Mouse (Mus musculus) heart, embryonic 10.5 days (tissue): ENCODE measurements around the gene Birc3. TPM values are rescaled to one million over a fixed set of nuclear protein-coding genes. Genes with fewer than 3 reads are reported as not detected.
"Not testable (repeated sequence)": the region's sequence is repeated elsewhere in the genome, so short reads cannot be mapped to it uniquely, and the experiment has no call there.

Experiments
- DNase-seq: peaks from one replicate; pipeline ENCODE4 v3.0.0-alpha.2; 2017; ENCODE audit warnings: low spot score
- H3K27ac ChIP-seq: fragments of 300-500 bp; sonication (generic); 2 replicates; pipeline ENCODE4 v1.5.1; 2016; ENCODE audit warnings: mild to moderate bottlenecking
- H3K27me3 ChIP-seq: fragments of 300-500 bp; sonication (generic); 2 replicates; pipeline ENCODE4 v1.6.1; 2016; ENCODE audit warnings: mild to moderate bottlenecking; ENCODE audit not compliant: poor library complexity, insufficient read depth, severe bottlenecking
- H3K36me3 ChIP-seq: fragments of 300-500 bp; sonication (generic); 2 replicates; pipeline ENCODE4 v1.6.1; 2016; ENCODE audit warnings: mild to moderate bottlenecking, moderate library complexity
- H3K4me1 ChIP-seq: fragments of 300-500 bp; sonication (generic); 2 replicates; pipeline ENCODE4 v1.6.1; 2016; ENCODE audit warnings: mild to moderate bottlenecking
- H3K4me3 ChIP-seq: fragments of 300-500 bp; sonication (generic); 2 replicates; pipeline ENCODE4 v1.5.1; 2016; ENCODE audit warnings: mild to moderate bottlenecking, moderate library complexity
- H3K9me3 ChIP-seq: fragments of 300-500 bp; sonication (generic); 2 replicates; pipeline ENCODE4 v1.6.1; 2016; ENCODE audit warnings: mild to moderate bottlenecking, moderate library complexity
- WGBS: fragments of 180-500 bp; shearing (Covaris S2); methylation state at CpG from one replicate; pipeline ENCODE4 v1.1.7; 2016; 5-methylcytosine and 5-hydroxymethylcytosine counted together
- polyA plus RNA-seq: library from polyadenylated mRNA; unstranded; fragments of >200 nt; fragmentation: Nextera tagmentation; extraction: Ambion mirVana; gene quantifications from 2 replicates; pipeline ENCODE4 v1.2.1, GENCODE M21; 2016

The Birc3 gene
- polyA plus RNA-seq: 4.9 and 5.2 TPM in 2 replicates

GRCm38 (mm10) chr9:7872775-7873439, at the start of gene Birc3:
Gene Birc3 (minus strand): TSS chr9:7873186.
- Histone ChIP-seq H3K27ac (peak within 1 kb of the TSS; percentile 94), H3K27me3 (no peaks in the 10 kb centered on the region), H3K36me3 (no peaks in the 10 kb centered on the region), H3K4me3 (peak within 1 kb of the TSS; percentile 76), H3K9me3 (no peaks in the 10 kb centered on the region), H3K4me1 (no peaks in the 10 kb centered on the region)
- WGBS: 7% methylated on average over 26 of the region's 26 CpGs
- DNase-seq: peak; percentile 89

- Histone ChIP-seq H3K4me3 (peak overlapping the region; percentile 47), H3K4me1 (0 out of 2 replicates have a peak, but pooled peaks cover 8% of the 10 kb centered on the region), H3K36me3 (no peaks in the 10 kb centered on the region), H3K27me3 (no peaks in the 10 kb centered on the region), H3K9me3 (no peaks in the 10 kb centered on the region), H3K27ac (peak overlapping the region; percentile 81; the same call in 1 of the 2 replicates)
- 49% methylated on average over 8 of the region's 8 CpGs for WGBS
- DNase-seq: no peak
Observed at GRCm38 (mm10) chr9:7914925-7915324, 41.9 kb upstream of the Birc3 start.

GRCm38 (mm10) chr9:7914487-7914886, 41.5 kb upstream of the Birc3 start:
- 3% methylated on average over 11 of the region's 11 CpGs for WGBS
- Histone ChIP-seq H3K4me1 (0 out of 2 replicates have a peak, but pooled peaks cover 8% of the 10 kb centered on the region), H3K36me3 (no peaks in the 10 kb centered on the region), H3K4me3 (peak overlapping the region; percentile 47), H3K27ac (peak overlapping the region; percentile 81), H3K27me3 (no peaks in the 10 kb centered on the region), H3K9me3 (no peaks in the 10 kb centered on the region)
- DNase-seq: peak; percentile 94

- Histone ChIP-seq H3K4me1 (0 out of 2 replicates have a peak, but pooled peaks cover 8% of the 10 kb centered on the region), H3K27ac (peak overlapping the region; percentile 81), H3K9me3 (no peaks in the 10 kb centered on the region), H3K4me3 (peak overlapping the region; percentile 47), H3K27me3 (no peaks in the 10 kb centered on the region), H3K36me3 (no peaks in the 10 kb centered on the region)
- DNase-seq: no peak
- WGBS: 50% methylated on average over 19 of the region's 19 CpGs
Observed at GRCm38 (mm10) chr9:7913953-7914352, 41.0 kb upstream of the Birc3 start.

- no peak for DNase-seq
- Histone ChIP-seq H3K9me3 (no peaks in the 10 kb centered on the region), H3K36me3 (no peaks in the 10 kb centered on the region), H3K27ac (no peak overlapping the region), H3K4me3 (no peak overlapping the region), H3K27me3 (no peaks in the 10 kb centered on the region), H3K4me1 (peaks cover 6% of the 10 kb centered on the region)
- 76% methylated on average over 2 of the region's 2 CpGs for WGBS
Observed at GRCm38 (mm10) chr9:7907351-7907985, 34.5 kb upstream of the Birc3 start.

GRCm38 (mm10) chr9:7906564-7906963, 33.6 kb upstream of the Birc3 start:
- Histone ChIP-seq H3K27ac (no peak overlapping the region), H3K4me3 (no peak overlapping the region), H3K36me3 (no peaks in the 10 kb centered on the region), H3K4me1 (peaks cover 6% of the 10 kb centered on the region), H3K27me3 (no peaks in the 10 kb centered on the region), H3K9me3 (no peaks in the 10 kb centered on the region)
- 63% methylated on average over 1 of the region's 1 CpGs for WGBS
- DNase-seq: no peak

GRCm38 (mm10) chr9:7903825-7904224, 30.8 kb upstream of the Birc3 start:
- no peaks in the 10 kb centered on the region for H3K27me3 ChIP-seq
- H3K4me1 ChIP-seq: peaks cover 6% of the 10 kb centered on the region
- no peak for DNase-seq
- no peaks in the 10 kb centered on the region for H3K9me3 ChIP-seq
- H3K36me3 ChIP-seq: no peaks in the 10 kb centered on the region
- H3K4me3 ChIP-seq: no peak overlapping the region
- no peak overlapping the region for H3K27ac ChIP-seq
- WGBS: 56% methylated on average over 5 of the region's 5 CpGs

- Histone ChIP-seq H3K4me1 (peaks cover 6% of the 10 kb centered on the region), H3K9me3 (no peaks in the 10 kb centered on the region), H3K36me3 (no peaks in the 10 kb centered on the region), H3K27ac (no peak overlapping the region; the same call in 1 of the 2 replicates), H3K4me3 (no peak overlapping the region), H3K27me3 (no peaks in the 10 kb centered on the region)
- WGBS: 72% methylated on average over 2 of the region's 2 CpGs
- DNase-seq: no peak
Observed at GRCm38 (mm10) chr9:7903262-7903661, 30.3 kb upstream of the Birc3 start.

GRCm38 (mm10) chr9:7902311-7902710, 29.3 kb upstream of the Birc3 start:
- 35% methylated on average over 7 of the region's 7 CpGs for WGBS
- Histone ChIP-seq H3K27ac (no peak overlapping the region), H3K4me3 (no peak overlapping the region), H3K36me3 (no peaks in the 10 kb centered on the region), H3K4me1 (peaks cover 6% of the 10 kb centered on the region), H3K9me3 (no peaks in the 10 kb centered on the region), H3K27me3 (no peaks in the 10 kb centered on the region)
- no peak for DNase-seq

- Histone ChIP-seq H3K27me3 (no peaks in the 10 kb centered on the region), H3K27ac (no peak overlapping the region), H3K9me3 (no peaks in the 10 kb centered on the region), H3K4me3 (no peak overlapping the region), H3K4me1 (peaks cover 6% of the 10 kb centered on the region), H3K36me3 (no peaks in the 10 kb centered on the region)
- WGBS: 85% methylated on average over 8 of the region's 8 CpGs
- no peak for DNase-seq
Observed at GRCm38 (mm10) chr9:7900965-7901364, 28.0 kb upstream of the Birc3 start.

- H3K4me3 ChIP-seq: no peak overlapping the region
- H3K4me1 ChIP-seq: no peaks in the 10 kb centered on the region
- 2% methylated on average over 3 of the region's 3 CpGs for WGBS
- DNase-seq: no peak
- H3K36me3 ChIP-seq: no peaks in the 10 kb centered on the region
- no peak overlapping the region for H3K27ac ChIP-seq
- H3K9me3 ChIP-seq: no peaks in the 10 kb centered on the region
- H3K27me3 ChIP-seq: no peaks in the 10 kb centered on the region
Observed at GRCm38 (mm10) chr9:7897502-7897901, 24.5 kb upstream of the Birc3 start.

- not testable (repeated sequence) for H3K36me3 ChIP-seq, H3K27ac ChIP-seq, DNase-seq, H3K4me1 ChIP-seq, H3K4me3 ChIP-seq, H3K27me3 ChIP-seq, H3K9me3 ChIP-seq
- WGBS: 73% methylated on average over 1 of the region's 1 CpGs
Observed at GRCm38 (mm10) chr9:7891796-7892195, 18.8 kb upstream of the Birc3 start.

GRCm38 (mm10) chr9:7891177-7891576, 18.2 kb upstream of the Birc3 start:
- no peak for DNase-seq
- no peak overlapping the region for H3K27ac ChIP-seq
- WGBS: 58% methylated on average over 1 of the region's 1 CpGs

More at GRCm38 (mm10) chr9:7891177-7891576, 18.2 kb upstream of the Birc3 start:
- Histone ChIP-seq H3K4me1 (no peaks in the 10 kb centered on the region), H3K36me3 (no peaks in the 10 kb centered on the region), H3K27me3 (no peaks in the 10 kb centered on the region), H3K9me3 (no peaks in the 10 kb centered on the region), H3K4me3 (no peak overlapping the region)
